Mouse (Mus musculus) layer of hippocampus, adult 18-20 months (tissue): ENCODE measurements around the gene Tiam2. TPM values are rescaled to one million over a fixed set of nuclear protein-coding genes. Genes with fewer than 3 reads are reported as not detected.
A peak's percentile ranks its signal among the peaks of the same experiment; 100 is the strongest.

ENCODE experiments used
- DNase-seq, 2 experiments: peaks; one replicate each; pipeline ENCODE4 v3.0.0; 2022; ENCODE audit warnings: low spot score in 2 of 2
- total RNA-seq, 2 experiments: library from RNA; stranded (reverse); gene quantifications; 2 replicates each; pipeline ENCODE4 v1.2.3; 2021

Tiam2 gene
- total RNA-seq, 2 experiments from 2014 or later: 35.2 to 37.1 TPM

- DNase-seq: no peak
These were observed 164.7 kb downstream of the Tiam2 start for GRCm38 (mm10) chr17:3491065-3491464.

GRCm38 (mm10) chr17:3491667-3492066, 165.3 kb downstream of the Tiam2 start:
- no peak for DNase-seq

- no peak for DNase-seq
These were observed 169.2 kb downstream of the Tiam2 start for GRCm38 (mm10) chr17:3495576-3495975.

- no peak for DNase-seq
These were observed 169.7 kb downstream of the Tiam2 start for GRCm38 (mm10) chr17:3496080-3496479.

GRCm38 (mm10) chr17:3498086-3498485, 171.7 kb downstream of the Tiam2 start:
- no peak for DNase-seq

- no peak for DNase-seq
These were observed 172.2 kb downstream of the Tiam2 start for GRCm38 (mm10) chr17:3498580-3498979.

- DNase-seq: no peak
These were observed 173.1 kb downstream of the Tiam2 start for GRCm38 (mm10) chr17:3499468-3499867.

GRCm38 (mm10) chr17:3500076-3500475, 173.7 kb downstream of the Tiam2 start:
- DNase-seq: no peak

GRCm38 (mm10) chr17:3500936-3501335, 174.6 kb downstream of the Tiam2 start:
- no peak for DNase-seq

- no peak for DNase-seq
These were observed 179.3 kb downstream of the Tiam2 start for GRCm38 (mm10) chr17:3505711-3506110.

GRCm38 (mm10) chr17:3506508-3506907, 180.1 kb downstream of the Tiam2 start:
- DNase-seq: no peak

- peak; percentile 41 to 79 for DNase-seq
These were observed 183.5 kb downstream of the Tiam2 start for GRCm38 (mm10) chr17:3509841-3510240.

GRCm38 (mm10) chr17:3514316-3514715, 187.9 kb downstream of the Tiam2 start:
- DNase-seq: no peak

- DNase-seq: no peak
These were observed 189.5 kb downstream of the Tiam2 start for GRCm38 (mm10) chr17:3515851-3516250.

GRCm38 (mm10) chr17:3516406-3516805, 190.0 kb downstream of the Tiam2 start:
- DNase-seq: no peak

- DNase-seq: no peak
These were observed 194.0 kb downstream of the Tiam2 start for GRCm38 (mm10) chr17:3520344-3520743.

GRCm38 (mm10) chr17:3527841-3528471, 201.6 kb downstream of the Tiam2 start:
- peak in 1 of 2 experiments; percentile 21 for DNase-seq

GRCm38 (mm10) chr17:3529523-3529922, 203.2 kb downstream of the Tiam2 start:
- DNase-seq: no peak

GRCm38 (mm10) chr17:3530549-3530948, 204.2 kb downstream of the Tiam2 start:
- no peak for DNase-seq

- no peak for DNase-seq
These were observed 205.3 kb downstream of the Tiam2 start for GRCm38 (mm10) chr17:3531641-3532040.

- DNase-seq: no peak
These were observed 205.9 kb downstream of the Tiam2 start, which contains the start of gene Cldn20 for GRCm38 (mm10) chr17:3532254-3532653. TSS of gene Cldn20 (plus strand) at chr17:3532554.

- DNase-seq: peak in 1 of 2 experiments; percentile 38
These were observed 207.1 kb downstream of the Tiam2 start for GRCm38 (mm10) chr17:3533425-3533824.

- DNase-seq: no peak
These were observed 213.9 kb downstream of the Tiam2 start for GRCm38 (mm10) chr17:3540304-3540703.
